ENCODE assay signal across 8 mouse cellular contexts in the genomic region with DNA sequence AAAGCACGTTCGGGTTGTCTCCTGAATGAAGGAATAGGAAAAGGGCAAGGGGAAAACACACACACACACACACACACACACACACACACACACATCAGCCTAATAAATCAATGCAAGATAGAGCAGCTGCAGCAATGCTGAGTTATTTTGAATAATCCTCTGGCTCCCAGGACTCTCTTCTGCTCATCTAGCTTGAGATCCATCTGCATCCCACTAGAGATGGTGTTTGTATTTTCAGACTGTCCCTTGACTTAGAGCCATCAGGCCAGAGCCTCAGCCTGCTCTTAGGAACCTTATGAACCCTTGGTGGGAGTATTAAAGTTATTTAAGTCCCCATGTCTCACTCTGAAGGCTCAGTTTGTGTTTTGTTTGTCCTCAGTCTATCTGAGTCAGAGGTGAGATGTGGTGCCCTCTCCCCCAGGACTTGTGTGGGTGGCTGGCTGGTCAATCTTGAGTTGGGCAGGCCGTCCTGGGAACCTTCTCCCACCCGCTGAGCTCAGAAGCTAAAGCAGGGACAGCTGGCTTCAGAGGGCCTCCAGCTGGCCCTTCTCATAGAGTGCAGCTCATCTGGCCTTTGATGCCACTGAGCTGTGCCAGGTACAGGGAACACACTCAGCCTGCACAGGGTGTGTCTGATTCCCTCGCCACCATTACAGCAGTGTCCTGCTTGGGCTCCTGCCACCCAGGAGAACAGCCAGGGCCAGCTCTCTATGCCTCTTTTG.
A peak's percentile ranks its signal among the peaks of the same experiment; 100 is the strongest.
DNase-seq lines count a peak whose midpoint lies in the region; ATAC-seq lines count a peak whose summit lies in the region.

No protein-coding gene starts in this region.

- no peak overlapping the region for H3K4me2 ChIP-seq in heart, embryonic 12.5 days
- H3K4me2 ChIP-seq in limb, embryonic 11.5 days (ENCODE audit: low read depth, severe bottlenecking) = no peak overlapping the region

- H3K4me1 ChIP-seq in heart, embryonic 12.5 days (replicated peaks) = peaks cover 49% of the 10 kb centered on the region
- peaks cover 43% of the 10 kb centered on the region for H3K4me1 ChIP-seq in limb, embryonic 11.5 days (ENCODE audit: control insufficient read depth, insufficient read depth, low read length)

- H3K27me3 ChIP-seq in heart, embryonic 12.5 days (replicated peaks) = no peaks in the 10 kb centered on the region
- H3K27me3 ChIP-seq in limb, embryonic 11.5 days (ENCODE audit: control insufficient read depth, insufficient read depth, low read length) = no peaks in the 10 kb centered on the region

- peak overlapping the region; percentile 90; the same call in 1 of the 2 replicates for H3K27ac ChIP-seq in heart, embryonic 12.5 days (ENCODE audit: poor library complexity, severe bottlenecking)
- peak overlapping the region; percentile 92 for H3K27ac ChIP-seq in limb, embryonic 11.5 days (replicated peaks; ENCODE audit: low read depth, low read length)

- no peaks in the 10 kb centered on the region for H3K36me3 ChIP-seq in heart, embryonic 12.5 days
- H3K36me3 ChIP-seq in limb, embryonic 11.5 days (ENCODE audit: control insufficient read depth, insufficient read depth, low read length) = no peaks in the 10 kb centered on the region

- H3K9me3 ChIP-seq in heart, embryonic 12.5 days (replicated peaks) = no peaks in the 10 kb centered on the region
- H3K9me3 ChIP-seq in limb, embryonic 11.5 days (ENCODE audit: control insufficient read depth, low read length) = no peaks in the 10 kb centered on the region

- no peak for ATAC-seq in heart, embryonic 12.5 days (ENCODE audit: insufficient number of reproducible peaks, low FRiP score)
- no peak for ATAC-seq in limb, embryonic 11.5 days (ENCODE audit: insufficient number of reproducible peaks, low FRiP score, low TSS enrichment, low read depth)

- DNase-seq in ovary, postnatal 36 days (ENCODE audit: low spot score) = peak; percentile 11
- DNase-seq in ovary, adult 18-20 months (ENCODE audit: low spot score) = no peak
- no peak for DNase-seq in limb, embryonic 11.5 days (ENCODE audit: low spot score)
- DNase-seq in skeletal muscle tissue, adult 2 months (ENCODE audit: low read depth, low spot score) = peak; percentile 90
- DNase-seq in adrenal gland, postnatal 10 days = no peak
- no peak for DNase-seq in urinary bladder, postnatal 10 days (ENCODE audit: low spot score)
- DNase-seq in left cerebral cortex, adult 11 months (ENCODE audit: low spot score) = no peak

- H3K4me3 ChIP-seq in heart, embryonic 12.5 days = no peak overlapping the region
- no peak overlapping the region for H3K4me3 ChIP-seq in limb, embryonic 11.5 days (ENCODE audit: low read depth, low read length)

- H3K9ac ChIP-seq in heart, embryonic 12.5 days = no peak overlapping the region
- H3K9ac ChIP-seq in limb, embryonic 11.5 days (ENCODE audit: low read length) = no peak overlapping the region

- 62% methylated on average over 5 of the region's 5 CpGs for WGBS in heart, embryonic 12.5 days
- 34% methylated on average over 5 of the region's 5 CpGs for WGBS in limb, embryonic 11.5 days

Comparison
In these comparisons a context has a peak if more than half of its experiments do, and no peak if none do; other contexts are left out.
1. DNase-seq: peak in ovary, postnatal 36 days (single experiment) and skeletal muscle tissue, adult 2 months (single experiment); none in ovary, adult 18-20 months (single experiment), limb, embryonic 11.5 days (single experiment), adrenal gland, postnatal 10 days (single experiment), urinary bladder, postnatal 10 days (single experiment) and left cerebral cortex, adult 11 months (single experiment).